Mouse (Mus musculus) C2C12 (cell line): ENCODE measurements at regions not wholly inside any gene's neighbourhood (a gene's known extent, or its start where the extent isn't known, plus 50 kb on each side); places are given as distances from the start of the nearest gene placed in this dataset.

Experiments
- CEBPB ChIP-seq: IDR thresholded peaks from one replicate; pipeline ENCODE4 v1.6.1; 2011; ENCODE audit warnings: low read depth, mild to moderate bottlenecking, control low read depth, moderate library complexity
- CTCF ChIP-seq: IDR thresholded peaks from one replicate; pipeline ENCODE4 v1.5.1; 2011; ENCODE audit not compliant: control insufficient read depth, insufficient read depth, insufficient read length

- TF ChIP-seq CEBPB = no peak
- TF ChIP-seq CTCF = no peak
These were observed 98.5 kb upstream of the 4930583I09Rik start for GRCm38 (mm10) chr17:64934411-64934810.
